Mouse (Mus musculus) c-Kit-positive CD71-positive TER-119-positive erythroid progenitor cells, embryonic 14.5 days (primary cell): ENCODE results near the gene Rgs7bp.
A peak's percentile ranks its signal among the peaks of the same experiment; 100 is the strongest.
"Not testable (repeated sequence)": the region's sequence is repeated elsewhere in the genome, so short reads cannot be mapped to it uniquely, and the experiment has no call there.

ENCODE experiments used
- DNase-seq: peaks from one replicate; pipeline ENCODE4 v3.0.0-alpha.2; 2013; ENCODE audit warnings: low spot score

Gene Rgs7bp

GRCm38 (mm10) chr13:104936586-104936985 lies 118.1 kb downstream of the Rgs7bp start:
- no peak for DNase-seq

GRCm38 (mm10) chr13:104931635-104932532 lies 122.8 kb downstream of the Rgs7bp start:
- no peak for DNase-seq

GRCm38 (mm10) chr13:104930814-104931213 lies 123.9 kb downstream of the Rgs7bp start:
- no peak for DNase-seq

- peak; percentile 16 for DNase-seq
These were observed 136.1 kb downstream of the Rgs7bp start for GRCm38 (mm10) chr13:104918663-104919062.

GRCm38 (mm10) chr13:104916771-104917170 lies 138.0 kb downstream of the Rgs7bp start:
- DNase-seq: not testable (repeated sequence)

- DNase-seq: no peak
These were observed 138.6 kb downstream of the Rgs7bp start for GRCm38 (mm10) chr13:104916106-104916505.

- no peak for DNase-seq
These were observed 140.3 kb downstream of the Rgs7bp start for GRCm38 (mm10) chr13:104914288-104914895.

- not testable (repeated sequence) for DNase-seq
These were observed 143.1 kb downstream of the Rgs7bp start for GRCm38 (mm10) chr13:104911626-104912025.

GRCm38 (mm10) chr13:104911006-104911405 lies 143.7 kb downstream of the Rgs7bp start:
- not testable (repeated sequence) for DNase-seq

- DNase-seq: no peak
These were observed 146.0 kb downstream of the Rgs7bp start for GRCm38 (mm10) chr13:104908691-104909090.
